ENCODE assay signal across 8 mouse cellular contexts in the genomic region with DNA sequence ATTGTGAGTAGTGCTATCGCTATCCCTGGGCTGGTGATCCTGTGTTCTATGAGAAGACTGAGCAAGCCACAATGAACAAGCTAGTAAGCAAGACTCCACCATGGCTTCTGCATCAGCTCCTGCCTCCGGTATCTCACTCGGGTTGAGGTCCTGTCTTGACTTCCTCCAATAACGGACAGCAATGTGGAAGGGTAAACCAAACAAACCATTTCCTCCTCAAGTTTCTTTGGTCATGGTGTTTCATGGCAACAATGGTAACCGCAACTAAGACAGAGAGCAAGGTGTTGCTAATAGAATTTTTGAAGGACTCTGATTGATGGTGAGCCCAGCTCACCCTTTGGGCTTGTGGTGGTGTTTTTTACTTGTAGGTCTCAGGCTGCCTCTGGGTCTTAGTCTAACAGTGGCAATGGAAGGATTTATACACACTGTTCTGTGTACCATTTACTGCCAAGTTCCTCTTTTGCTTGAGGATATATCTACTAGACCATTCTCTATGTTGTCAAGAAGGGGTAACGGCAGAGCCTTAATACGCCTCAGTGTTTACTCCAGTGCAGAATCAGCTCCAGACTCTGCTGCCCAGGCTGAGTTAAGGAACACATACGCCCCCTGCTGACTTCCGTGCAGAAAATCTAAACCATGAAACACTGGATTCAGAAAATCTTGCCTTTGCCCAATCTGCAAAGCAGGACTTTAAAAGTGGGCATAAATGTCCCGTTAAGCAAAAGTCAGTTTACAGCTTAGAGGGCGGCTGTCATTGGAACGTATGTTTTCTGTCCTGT. TPM values are rescaled to one million over a fixed set of nuclear protein-coding genes. Genes with fewer than 3 reads are reported as not detected.
DNase-seq lines count a peak whose midpoint lies in the region; ATAC-seq and TF ChIP-seq lines count a peak whose summit lies in the region.

No protein-coding gene starts in this region.

- peak; percentile 56 for DNase-seq in hindbrain, postnatal 0 days (ENCODE audit: low spot score)
- peak; percentile 50 for DNase-seq in CD4-positive helper T cell, adult 2 months (ENCODE audit: low read depth, low spot score)
- peak; percentile 20 for DNase-seq in lung, postnatal 25 days (ENCODE audit: low spot score)
- DNase-seq in thymus, postnatal 4 days, result peak; percentile 60

- no peaks in the 10 kb centered on the region for H3K9me3 ChIP-seq in hindbrain, postnatal 0 days (ENCODE audit: low read length)
- H3K9me3 ChIP-seq in hindbrain, embryonic 12.5 days (replicated peaks), result no peaks in the 10 kb centered on the region
- H3K9me3 ChIP-seq in forebrain, embryonic 12.5 days, result no peaks in the 10 kb centered on the region

- ATAC-seq in hindbrain, postnatal 0 days, result no peak
- no peak for ATAC-seq in hindbrain, embryonic 12.5 days (ENCODE audit: low FRiP score)
- ATAC-seq in activated CD4-positive, CD25-positive, alpha-beta regulatory T cell, adult 4 months, result peak; percentile 43
- ATAC-seq in granulocyte monocyte progenitor cell, adult 5-6 weeks (replicated peaks; ENCODE audit: poor library complexity, severe bottlenecking), result peak; percentile 77
- no peak for ATAC-seq in forebrain, embryonic 12.5 days (ENCODE audit: low FRiP score)

- 61% methylated on average over 12 of the region's 12 CpGs for WGBS in hindbrain, postnatal 0 days
- WGBS in hindbrain, embryonic 12.5 days, result 70% methylated on average over 12 of the region's 12 CpGs
- WGBS in forebrain, embryonic 12.5 days, result 68% methylated on average over 12 of the region's 12 CpGs

- H3K27me3 ChIP-seq in hindbrain, postnatal 0 days (ENCODE audit: insufficient read depth, low read length), result no peaks in the 10 kb centered on the region
- H3K27me3 ChIP-seq in hindbrain, embryonic 12.5 days, result no peaks in the 10 kb centered on the region
- H3K27me3 ChIP-seq in forebrain, embryonic 12.5 days, result no peaks in the 10 kb centered on the region

- no peak overlapping the region for H3K4me2 ChIP-seq in hindbrain, postnatal 0 days (ENCODE audit: low read depth, low read length)
- no peak overlapping the region for H3K4me2 ChIP-seq in hindbrain, embryonic 12.5 days (replicated peaks)
- H3K4me2 ChIP-seq in forebrain, embryonic 12.5 days, result no peak overlapping the region

- no peak overlapping the region for H3K27ac ChIP-seq in hindbrain, postnatal 0 days
- no peak overlapping the region for H3K27ac ChIP-seq in hindbrain, embryonic 12.5 days
- no peak overlapping the region for H3K27ac ChIP-seq in forebrain, embryonic 12.5 days

- H3K9ac ChIP-seq in hindbrain, postnatal 0 days (replicated peaks; ENCODE audit: low read length), result no peak overlapping the region
- no peak overlapping the region for H3K9ac ChIP-seq in hindbrain, embryonic 12.5 days
- no peak overlapping the region for H3K9ac ChIP-seq in forebrain, embryonic 12.5 days

- peak; percentile 58 for TF ChIP-seq CTCF in hindbrain, postnatal 0 days (IDR thresholded peaks at IDR 0.05; ENCODE audit: low read depth)

- H3K36me3 ChIP-seq in hindbrain, postnatal 0 days (ENCODE audit: insufficient read depth, low read length), result no peaks in the 10 kb centered on the region
- no peaks in the 10 kb centered on the region for H3K36me3 ChIP-seq in hindbrain, embryonic 12.5 days
- H3K36me3 ChIP-seq in forebrain, embryonic 12.5 days (replicated peaks), result no peaks in the 10 kb centered on the region

- no peak overlapping the region for H3K4me3 ChIP-seq in hindbrain, postnatal 0 days (ENCODE audit: low read length)
- no peak overlapping the region for H3K4me3 ChIP-seq in hindbrain, embryonic 12.5 days
- no peak overlapping the region for H3K4me3 ChIP-seq in forebrain, embryonic 12.5 days (replicated peaks)

- no peaks in the 10 kb centered on the region for H3K4me1 ChIP-seq in hindbrain, postnatal 0 days (ENCODE audit: insufficient read depth, low read length)
- H3K4me1 ChIP-seq in hindbrain, embryonic 12.5 days, result no peaks in the 10 kb centered on the region
- H3K4me1 ChIP-seq in forebrain, embryonic 12.5 days, result no peaks in the 10 kb centered on the region

RNA-seq across cellular contexts. Expression of gene Ptpn5, which starts 12.7 kb away (rescaled TPM):
- 98.3 and 107 TPM in 2 replicates for total RNA-seq in hindbrain, postnatal 0 days (2014; rRNA removed)
- 129 and 138 TPM in 2 replicates for polyA plus RNA-seq in hindbrain, postnatal 0 days (2015; fragmentation: Nextera tagmentation; extraction: Ambion mirVana)
- 63.1 and 68.9 TPM in 2 replicates for polyA plus RNA-seq in hindbrain, embryonic 12.5 days (2016; fragmentation: Nextera tagmentation; extraction: Ambion mirVana)
- polyA plus RNA-seq in activated CD4-positive, CD25-positive, alpha-beta regulatory T cell, adult 4 months (2017; shearing (Covaris generic)), result 1 to 10 TPM; 2.1 to 9.3 TPM
- total RNA-seq in granulocyte monocyte progenitor cell, adult 5-6 weeks (2014; fragmentation: Nextera tagmentation), result not detected in 2 replicates
- not detected in 2 replicates for total RNA-seq in granulocyte monocyte progenitor cell, adult 5-6 weeks (2017)
- polyA plus RNA-seq in forebrain, embryonic 12.5 days (2016; fragmentation: Nextera tagmentation; extraction: Ambion mirVana), result 30.6 and 34.5 TPM in 2 replicates

RNA-seq across cellular contexts. Expression of gene Mrgpra6, which starts 58.5 kb away (rescaled TPM):
- total RNA-seq in hindbrain, postnatal 0 days (2014; rRNA removed), result not detected in 2 replicates
- not detected in 2 replicates for polyA plus RNA-seq in hindbrain, postnatal 0 days (2015; fragmentation: Nextera tagmentation; extraction: Ambion mirVana)
- not detected in 2 replicates for polyA plus RNA-seq in hindbrain, embryonic 12.5 days (2016; fragmentation: Nextera tagmentation; extraction: Ambion mirVana)
- polyA plus RNA-seq in activated CD4-positive, CD25-positive, alpha-beta regulatory T cell, adult 4 months (2017; shearing (Covaris generic)), result not detected
- total RNA-seq in granulocyte monocyte progenitor cell, adult 5-6 weeks (2014; fragmentation: Nextera tagmentation), result not detected in 2 replicates
- not detected in 2 replicates for total RNA-seq in granulocyte monocyte progenitor cell, adult 5-6 weeks (2017)
- polyA plus RNA-seq in forebrain, embryonic 12.5 days (2016; fragmentation: Nextera tagmentation; extraction: Ambion mirVana), result not detected in 2 replicates

Comparison
In these comparisons a context has a peak if more than half of its experiments do, and no peak if none do; other contexts are left out.
1. ATAC-seq: peak in activated CD4-positive, CD25-positive, alpha-beta regulatory T cell, adult 4 months (single experiment) and granulocyte monocyte progenitor cell, adult 5-6 weeks (single experiment); none in hindbrain, postnatal 0 days (single experiment), hindbrain, embryonic 12.5 days (single experiment) and forebrain, embryonic 12.5 days (single experiment).
2. Peak in every context shown above with its lines, with median percentiles within 50 percentile points of each other: DNase-seq.